Mouse (Mus musculus) urinary bladder, adult 18-20 months (tissue): Measurements from ENCODE around the gene Cuzd1.

Source experiments
- DNase-seq, 2 experiments: peaks; one replicate each; pipeline ENCODE4 v3.0.0; 2022; ENCODE audit warnings: low spot score in 2 of 2, mixed read lengths in 2 of 2

Cuzd1 gene

GRCm38 (mm10) chr7:131322192-131322591, at the start of gene Cuzd1:
TSS of gene Cuzd1 (minus strand) at chr7:131322292.
- no peak for DNase-seq

GRCm38 (mm10) chr7:131371470-131371860, 49.4 kb upstream of the Cuzd1 start:
- no peak for DNase-seq

- DNase-seq, result peak; percentile 80 to 90
Measured at GRCm38 (mm10) chr7:131370648-131371469, 48.8 kb upstream of the Cuzd1 start, which contains the start of gene Pstk. TSS of gene Pstk (plus strand) at chr7:131371141.

- DNase-seq, result no peak
Measured at GRCm38 (mm10) chr7:131364131-131364530, 42.0 kb upstream of the Cuzd1 start.

GRCm38 (mm10) chr7:131362615-131363300, 40.7 kb upstream of the Cuzd1 start, which contains the start of gene 2310057M21Rik:
TSS of gene 2310057M21Rik (minus strand) at chr7:131362759.
- peak; percentile 81 to 92 for DNase-seq

GRCm38 (mm10) chr7:131362269-131362614, 40.1 kb upstream of the Cuzd1 start:
- DNase-seq, result no peak

- DNase-seq, result no peak
Measured at GRCm38 (mm10) chr7:131356105-131356504, 34.0 kb upstream of the Cuzd1 start.

GRCm38 (mm10) chr7:131345856-131346541, 23.9 kb upstream of the Cuzd1 start:
- DNase-seq, result no peak

GRCm38 (mm10) chr7:131337502-131338068, 15.5 kb upstream of the Cuzd1 start:
- no peak for DNase-seq

GRCm38 (mm10) chr7:131333564-131333963, 11.5 kb upstream of the Cuzd1 start, which contains the start of gene Fam24a:
TSS of gene Fam24a (plus strand) at chr7:131333864.
- DNase-seq, result no peak

GRCm38 (mm10) chr7:131331688-131332087, 9.6 kb upstream of the Cuzd1 start:
- DNase-seq, result no peak

- no peak for DNase-seq
Measured at GRCm38 (mm10) chr7:131329416-131329815, 7.3 kb upstream of the Cuzd1 start, which contains the start of gene Fam24b. TSS of gene Fam24b (minus strand) at chr7:131329516.

GRCm38 (mm10) chr7:131327054-131327453, 5.0 kb upstream of the Cuzd1 start:
- DNase-seq, result no peak

- no peak for DNase-seq
Measured at GRCm38 (mm10) chr7:131318340-131318739, 3.8 kb downstream of the Cuzd1 start.

- no peak for DNase-seq
Measured at GRCm38 (mm10) chr7:131317587-131317986, 4.5 kb downstream of the Cuzd1 start.

- DNase-seq, result no peak
Measured at GRCm38 (mm10) chr7:131314493-131314892, 7.6 kb downstream of the Cuzd1 start.

GRCm38 (mm10) chr7:131306733-131307132, 15.4 kb downstream of the Cuzd1 start:
- no peak for DNase-seq

- no peak for DNase-seq
Measured at GRCm38 (mm10) chr7:131303340-131303739, 18.8 kb downstream of the Cuzd1 start.

GRCm38 (mm10) chr7:131297151-131297550, 24.9 kb downstream of the Cuzd1 start:
- DNase-seq, result no peak

GRCm38 (mm10) chr7:131265851-131266250, 56.2 kb downstream of the Cuzd1 start:
- no peak for DNase-seq

- no peak for DNase-seq
Measured at GRCm38 (mm10) chr7:131264251-131264650, 57.8 kb downstream of the Cuzd1 start.

GRCm38 (mm10) chr7:131260946-131261345, 61.1 kb downstream of the Cuzd1 start:
- no peak for DNase-seq
